Mouse (Mus musculus) intestine, postnatal 0 days (tissue): ENCODE data around the gene Nwd1. TPM values are rescaled to one million over a fixed set of nuclear protein-coding genes. Genes with fewer than 3 reads are reported as not detected.

ENCODE experiments used
- ATAC-seq: fragments of 200-750 bp; cut with Nextera tagmentation; 2 replicates; pipeline ENCODE4 v1.8.0; 2017; ENCODE audit warnings: mild to moderate bottlenecking, moderate TSS enrichment, moderate library complexity
- H3K27ac ChIP-seq: fragments of 300-500 bp; sonication (generic); 2 replicates; pipeline ENCODE4 v1.5.1; 2014; ENCODE audit warnings: mild to moderate bottlenecking, low read depth, low read length, moderate library complexity
- H3K27me3 ChIP-seq: fragments of 300-500 bp; sonication (generic); replicated peaks from 2 replicates; pipeline ENCODE4 v1.6.1; 2014; ENCODE audit warnings: low read length, mixed read lengths; ENCODE audit not compliant: control insufficient read depth, insufficient read depth
- H3K36me3 ChIP-seq: fragments of 300-500 bp; sonication (generic); 2 replicates; pipeline ENCODE4 v1.6.1; 2014; ENCODE audit warnings: mild to moderate bottlenecking, moderate library complexity; ENCODE audit not compliant: control insufficient read depth, insufficient read depth
- H3K4me1 ChIP-seq: fragments of 300-500 bp; sonication (generic); replicated peaks from 2 replicates; pipeline ENCODE4 v1.6.1; 2014; ENCODE audit warnings: antibody characterized with exemption, low read length, mixed read lengths; ENCODE audit not compliant: control insufficient read depth, insufficient read depth
- H3K4me2 ChIP-seq: fragments of 300-500 bp; sonication (generic); replicated peaks from 2 replicates; pipeline ENCODE4 v1.6.1; 2014; ENCODE audit warnings: low read depth, mild to moderate bottlenecking, moderate library complexity
- H3K4me3 ChIP-seq: fragments of 300-500 bp; sonication (generic); 2 replicates; pipeline ENCODE4 v1.5.1; 2014; ENCODE audit warnings: low read depth, low read length
- H3K9ac ChIP-seq: fragments of 300-500 bp; sonication (generic); 2 replicates; pipeline ENCODE4 v1.6.1; 2014; ENCODE audit warnings: mild to moderate bottlenecking, low read depth, low read length
- H3K9me3 ChIP-seq: fragments of 300-500 bp; sonication (generic); 2 replicates; pipeline ENCODE4 v1.6.1; 2016; ENCODE audit warnings: mixed run types; ENCODE audit not compliant: control insufficient read depth
- CTCF ChIP-seq: sonication (generic); IDR thresholded peaks from 2 replicates; pipeline ENCODE4 v1.5.1; 2016; ENCODE audit warnings: low read depth, mild to moderate bottlenecking, control low read depth, antibody characterized with exemption, moderate library complexity
- WGBS: fragments of 180-500 bp; shearing (Covaris S2); extraction: QIAGEN DNeasy Blood & Tissue Kit; methylation state at CpG from one replicate; pipeline ENCODE4 v1.1.7; 2014; 5-methylcytosine and 5-hydroxymethylcytosine counted together
- polyA plus RNA-seq: library from polyadenylated mRNA; unstranded; fragments of >200 nt; fragmentation: Nextera tagmentation; extraction: Ambion mirVana; gene quantifications from 2 replicates; pipeline ENCODE4 v1.2.1, GENCODE M21; 2015

The Nwd1 gene
- polyA plus RNA-seq, 1 experiment from 2014 or later, result 0.07 TPM

GRCm38 (mm10) chr8:72722769-72723650 is 76.5 kb downstream of the Nwd1 start, which contains the start of gene Sin3b:
Gene Sin3b, plus strand, starts transcription at chr8:72723285.
- no peak for TF ChIP-seq CTCF
- peak within 1 kb of the TSS; percentile 91 for H3K4me2 ChIP-seq
- peak; percentile 97 for ATAC-seq
- WGBS, result 13% methylated on average over 56 of the region's 56 CpGs
- H3K36me3 ChIP-seq, result peaks cover 27% of the 10 kb centered on the region
- H3K9me3 ChIP-seq, result no peaks in the 10 kb centered on the region
- H3K4me3 ChIP-seq, result peak within 1 kb of the TSS; percentile 89
- peak within 1 kb of the TSS; percentile 91 for H3K9ac ChIP-seq
- no peaks in the 10 kb centered on the region for H3K27me3 ChIP-seq
- H3K4me1 ChIP-seq, result no peaks in the 10 kb centered on the region
- no peak within 1 kb of the TSS; the same call in 1 of the 2 replicates for H3K27ac ChIP-seq

GRCm38 (mm10) chr8:72723651-72724001 is 77.1 kb downstream of the Nwd1 start:
- Histone ChIP-seq H3K4me2 (peak overlapping the region; percentile 91), H3K4me1 (no peaks in the 10 kb centered on the region), H3K27ac (no peak overlapping the region), H3K9me3 (no peaks in the 10 kb centered on the region), H3K9ac (peak overlapping the region; percentile 91), H3K36me3 (peaks cover 33% of the 10 kb centered on the region), H3K27me3 (no peaks in the 10 kb centered on the region), H3K4me3 (peak overlapping the region; percentile 89)
- WGBS, result 1% methylated on average over 30 of the region's 30 CpGs
- TF ChIP-seq CTCF, result no peak
- ATAC-seq, result peak; percentile 55

DNA sequence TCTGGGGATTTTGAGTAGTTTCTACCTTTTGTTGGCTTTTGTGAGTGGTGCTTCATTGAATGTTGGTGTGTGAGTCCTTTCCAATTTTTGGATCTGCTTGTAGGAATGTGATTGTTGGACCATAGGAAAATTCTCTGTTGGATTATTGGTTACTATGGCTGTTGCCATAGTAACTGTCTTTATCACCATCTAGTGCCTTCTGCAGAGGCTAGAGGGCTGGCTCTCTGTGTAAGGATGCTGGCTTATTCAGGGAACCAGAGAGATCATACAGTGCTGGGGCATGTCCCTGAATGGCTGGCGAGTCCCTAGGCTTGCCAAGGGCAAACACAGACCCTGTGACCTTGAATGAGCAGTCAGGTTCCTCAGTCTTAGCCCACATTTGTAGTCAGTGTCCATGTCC is 82.1 kb downstream of the Nwd1 start:
- Histone ChIP-seq H3K9me3 (no peaks in the 10 kb centered on the region), H3K27me3 (no peaks in the 10 kb centered on the region), H3K4me2 (no peak overlapping the region), H3K36me3 (peaks cover 81% of the 10 kb centered on the region), H3K4me3 (no peak overlapping the region), H3K4me1 (no peaks in the 10 kb centered on the region), H3K9ac (no peak overlapping the region), H3K27ac (no peak overlapping the region)
- whole genome bisulfite sequencing, result 92% methylated on average over 1 of the region's 1 CpGs
- TF ChIP-seq CTCF, result no peak
- no peak for ATAC-seq

- no peaks in the 10 kb centered on the region for H3K9me3 ChIP-seq
- no peak for ATAC-seq
- no peak overlapping the region for H3K4me2 ChIP-seq
- no peaks in the 10 kb centered on the region for H3K4me1 ChIP-seq
- no peak overlapping the region for H3K4me3 ChIP-seq
- H3K36me3 ChIP-seq, result peaks cover 90% of the 10 kb centered on the region
- TF ChIP-seq CTCF, result peak; percentile 26; the same call in 1 of the 2 replicates
- H3K9ac ChIP-seq, result no peak overlapping the region
- H3K27ac ChIP-seq, result no peak overlapping the region
- WGBS, result 73% methylated on average over 5 of the region's 5 CpGs
- no peaks in the 10 kb centered on the region for H3K27me3 ChIP-seq
These were observed 88.5 kb downstream of the Nwd1 start for GRCm38 (mm10) chr8:72735001-72735400.

- TF ChIP-seq CTCF, result no peak
- H3K9me3 ChIP-seq, result no peaks in the 10 kb centered on the region
- no peak overlapping the region; the same call in 1 of the 2 replicates for H3K27ac ChIP-seq
- H3K4me1 ChIP-seq, result no peaks in the 10 kb centered on the region
- H3K36me3 ChIP-seq, result peaks cover 85% of the 10 kb centered on the region
- ATAC-seq, result no peak; the same call in 1 of the 2 replicates
- H3K4me2 ChIP-seq, result no peak overlapping the region
- H3K27me3 ChIP-seq, result no peaks in the 10 kb centered on the region
- no peak overlapping the region for H3K4me3 ChIP-seq
- H3K9ac ChIP-seq, result no peak overlapping the region
These were observed 90.4 kb downstream of the Nwd1 start for GRCm38 (mm10) chr8:72736868-72737267.

- 0 out of 2 replicates have a peak, but pooled peaks have one; percentile 31 for ATAC-seq
- H3K4me3 ChIP-seq, result no peak overlapping the region
- TF ChIP-seq CTCF, result peak; percentile 90
- WGBS, result 33% methylated on average over 5 of the region's 5 CpGs
- H3K9ac ChIP-seq, result no peak overlapping the region
- H3K36me3 ChIP-seq, result peaks cover 90% of the 10 kb centered on the region
- H3K27ac ChIP-seq, result no peak overlapping the region
- H3K9me3 ChIP-seq, result no peaks in the 10 kb centered on the region
- H3K4me1 ChIP-seq, result no peaks in the 10 kb centered on the region
- H3K27me3 ChIP-seq, result no peaks in the 10 kb centered on the region
- H3K4me2 ChIP-seq, result no peak overlapping the region
These were observed 99.5 kb downstream of the Nwd1 start for GRCm38 (mm10) chr8:72746061-72746460.
